Mouse (Mus musculus) c-Kit-positive CD71-positive TER-119-positive erythroid progenitor cells, embryonic 14.5 days (primary cell): ENCODE measurements around the gene Hoxb3.
A peak's percentile ranks its signal among the peaks of the same experiment; 100 is the strongest.

Source experiments
- DNase-seq: peaks from one replicate; pipeline ENCODE4 v3.0.0-alpha.2; 2013; ENCODE audit warnings: low spot score

The Hoxb3 gene

DNA sequence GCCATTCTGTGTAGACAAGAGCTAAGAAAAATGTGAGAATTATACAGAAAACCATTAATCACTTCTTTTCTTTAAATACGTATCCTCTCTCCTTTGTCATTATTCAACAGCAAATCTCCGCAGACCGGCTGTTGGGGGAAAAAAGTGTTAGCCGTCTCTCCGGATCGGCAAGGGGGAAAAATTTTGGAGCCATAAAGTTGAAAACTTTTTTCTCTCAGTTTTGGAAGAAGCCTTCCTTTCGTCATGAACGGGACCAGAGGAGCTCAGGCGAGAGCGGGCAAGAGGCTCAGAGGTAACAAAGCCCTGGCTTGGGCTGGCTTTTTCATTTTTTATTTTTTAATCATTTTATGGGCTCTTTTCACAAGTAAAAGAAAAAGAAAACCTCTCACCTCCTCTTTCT lies at the start of gene Hoxb3:
Gene Hoxb3 (plus strand): TSS at position 173 of the 400 bp plus-strand sequence.
- DNase-seq = no peak

DNA sequence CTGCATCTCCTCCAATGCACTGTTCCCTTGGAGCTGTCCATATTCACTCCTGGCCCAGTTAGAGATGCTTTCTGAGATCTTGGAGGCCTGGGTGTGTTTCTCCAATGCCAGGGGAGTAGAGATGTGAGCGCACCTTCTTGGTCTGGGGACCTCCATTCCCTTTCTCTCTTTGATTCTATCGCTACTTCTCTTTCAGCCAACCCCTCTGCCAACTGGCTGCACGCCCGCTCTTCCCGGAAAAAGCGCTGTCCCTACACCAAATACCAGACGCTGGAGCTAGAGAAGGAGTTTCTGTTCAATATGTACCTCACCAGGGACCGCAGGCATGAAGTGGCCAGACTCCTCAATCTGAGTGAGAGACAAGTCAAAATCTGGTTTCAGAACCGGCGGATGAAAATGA lies 48.7 kb upstream of the Hoxb3 start:
- DNase-seq = no peak

DNA sequence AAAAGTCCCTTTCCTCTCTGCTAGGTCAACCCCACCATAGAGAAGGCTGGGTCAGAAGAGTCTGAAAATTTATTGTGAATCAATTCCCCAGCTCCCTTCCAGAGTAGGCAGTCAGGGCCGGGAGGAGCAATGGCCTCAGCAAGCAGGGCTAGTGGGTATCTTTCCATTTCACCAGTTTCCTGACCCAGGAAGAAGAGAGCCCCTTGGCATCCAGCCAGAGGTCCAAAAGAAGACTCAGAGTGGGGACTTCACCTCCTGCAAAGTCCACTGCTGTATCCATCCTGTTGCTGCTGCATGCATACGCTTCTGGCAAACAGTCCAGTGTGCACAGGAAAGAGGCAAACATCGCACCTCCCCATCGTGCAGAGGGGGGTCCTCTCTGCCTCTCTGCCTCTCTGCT lies 47.2 kb upstream of the Hoxb3 start:
- DNase-seq = no peak

DNA sequence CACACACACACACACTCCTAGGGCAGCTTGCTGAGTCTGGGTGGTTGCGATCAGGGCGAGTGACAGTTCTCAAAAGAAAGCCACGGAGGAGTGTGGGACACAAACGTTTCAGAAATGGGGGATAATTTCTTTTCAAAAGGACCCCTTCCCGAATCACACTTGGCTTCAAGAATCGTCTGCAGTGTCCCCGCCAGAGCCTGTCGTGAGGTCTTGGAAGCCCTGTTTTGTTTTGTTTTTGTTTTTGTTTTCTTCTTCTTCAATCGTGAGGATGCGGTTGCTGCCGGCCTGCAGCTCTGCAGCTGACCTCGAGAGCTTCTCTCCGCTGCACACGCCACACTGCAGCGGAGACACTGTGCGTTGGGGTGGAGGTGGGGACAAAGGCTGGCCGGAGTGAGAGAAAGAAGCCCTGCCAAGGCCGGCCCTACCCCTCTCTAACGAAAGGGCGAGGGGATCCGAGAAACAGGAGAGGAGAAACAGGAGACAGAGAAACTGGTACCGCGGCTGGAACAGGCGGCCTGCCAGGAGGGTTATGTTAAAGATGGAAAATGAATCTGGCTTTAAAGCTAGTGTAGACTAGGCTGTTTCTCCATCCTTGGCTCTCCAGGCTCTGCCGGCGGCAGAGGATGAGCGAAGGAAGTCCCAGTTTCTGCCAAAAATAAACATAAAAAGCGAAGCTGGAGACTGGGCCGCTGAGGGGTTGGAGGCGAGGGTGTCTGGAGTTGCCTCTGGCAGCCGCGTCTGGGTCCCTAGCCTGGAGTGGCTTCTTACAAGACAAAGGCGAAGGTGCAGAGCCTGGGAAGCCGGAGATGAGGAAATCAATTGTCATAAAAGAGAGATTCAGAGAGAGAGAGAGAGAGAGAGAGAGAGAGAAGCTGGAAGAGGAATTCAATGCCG lies 45.7 kb upstream of the Hoxb3 start:
- no peak for DNase-seq

DNA sequence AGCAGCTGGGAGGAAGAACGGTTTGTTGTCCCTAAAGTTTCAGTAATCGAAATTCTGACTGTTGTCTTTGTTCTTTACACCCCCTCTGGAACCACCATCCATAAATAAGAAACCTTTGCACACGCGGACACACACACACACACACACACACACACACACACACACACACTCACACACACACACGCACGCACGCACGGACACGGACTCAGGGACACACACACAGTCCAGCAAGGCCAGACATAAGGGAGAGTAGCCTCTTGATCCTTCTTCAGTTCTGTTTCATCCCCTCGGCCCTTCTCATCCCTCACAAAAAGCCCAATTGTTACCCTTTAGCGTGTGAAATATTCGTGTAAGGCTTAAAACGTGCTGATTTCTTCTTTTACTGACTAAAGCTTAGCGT lies 44.8 kb upstream of the Hoxb3 start:
- DNase-seq = no peak

DNA sequence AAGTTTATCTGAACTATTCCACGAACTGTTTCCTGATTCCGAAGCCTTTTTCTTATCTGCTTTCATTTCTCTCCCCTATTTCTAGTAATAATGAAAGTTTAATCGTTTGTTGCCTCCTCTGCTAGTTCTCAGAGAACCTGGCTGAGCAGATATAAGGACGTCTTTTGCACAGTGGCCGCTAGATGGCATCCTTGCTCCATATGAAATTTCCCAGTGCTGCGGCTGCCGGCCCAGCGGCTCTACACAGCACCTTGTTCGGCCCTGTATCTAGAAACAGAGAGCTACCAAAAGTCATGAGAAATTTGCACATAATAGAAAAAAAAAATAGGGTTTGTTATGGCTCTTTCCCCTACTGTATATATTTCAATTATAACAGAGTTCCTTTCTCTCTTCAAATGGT lies 44.4 kb upstream of the Hoxb3 start:
- peak; percentile 51 for DNase-seq

DNA sequence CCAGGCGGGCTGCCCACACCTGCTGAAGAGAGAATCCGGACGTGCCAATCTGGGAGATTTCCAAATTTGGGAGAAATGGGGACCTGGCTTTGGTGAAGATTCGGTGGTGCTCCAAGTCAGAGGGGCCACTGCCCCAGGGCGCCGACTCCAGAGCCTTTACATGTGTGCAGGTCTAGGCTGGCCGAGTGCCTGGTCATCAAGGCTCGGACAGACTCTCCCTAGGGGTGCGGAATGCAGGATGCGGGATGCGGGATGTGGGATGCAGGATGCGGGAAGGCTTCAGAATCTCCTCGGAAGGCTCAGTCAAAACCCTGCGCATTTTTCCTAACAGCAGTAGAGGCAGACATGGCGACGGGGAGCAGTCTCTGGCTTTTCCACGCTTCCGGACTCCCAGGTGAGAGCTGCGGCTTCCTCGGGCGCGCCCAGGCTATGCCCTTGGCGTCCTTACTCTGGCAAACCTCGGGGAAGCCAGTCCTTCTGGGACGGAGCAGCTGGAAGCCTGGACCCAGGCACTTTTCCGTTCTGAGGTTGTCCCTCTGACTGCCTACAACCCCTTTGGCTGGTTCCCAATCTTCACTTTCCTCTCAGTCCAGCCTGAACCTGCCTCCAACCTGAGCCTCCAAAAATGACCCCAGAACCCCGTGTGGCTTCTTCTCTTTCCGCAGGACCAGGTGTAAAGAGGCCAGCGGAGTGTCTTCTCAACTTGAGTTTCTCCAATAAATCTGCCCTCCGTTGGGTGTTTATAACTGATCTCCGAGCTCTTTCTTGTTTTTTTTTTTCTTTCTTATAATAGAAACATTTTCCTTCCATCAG lies 43.5 kb upstream of the Hoxb3 start:
- DNase-seq = no peak

DNA sequence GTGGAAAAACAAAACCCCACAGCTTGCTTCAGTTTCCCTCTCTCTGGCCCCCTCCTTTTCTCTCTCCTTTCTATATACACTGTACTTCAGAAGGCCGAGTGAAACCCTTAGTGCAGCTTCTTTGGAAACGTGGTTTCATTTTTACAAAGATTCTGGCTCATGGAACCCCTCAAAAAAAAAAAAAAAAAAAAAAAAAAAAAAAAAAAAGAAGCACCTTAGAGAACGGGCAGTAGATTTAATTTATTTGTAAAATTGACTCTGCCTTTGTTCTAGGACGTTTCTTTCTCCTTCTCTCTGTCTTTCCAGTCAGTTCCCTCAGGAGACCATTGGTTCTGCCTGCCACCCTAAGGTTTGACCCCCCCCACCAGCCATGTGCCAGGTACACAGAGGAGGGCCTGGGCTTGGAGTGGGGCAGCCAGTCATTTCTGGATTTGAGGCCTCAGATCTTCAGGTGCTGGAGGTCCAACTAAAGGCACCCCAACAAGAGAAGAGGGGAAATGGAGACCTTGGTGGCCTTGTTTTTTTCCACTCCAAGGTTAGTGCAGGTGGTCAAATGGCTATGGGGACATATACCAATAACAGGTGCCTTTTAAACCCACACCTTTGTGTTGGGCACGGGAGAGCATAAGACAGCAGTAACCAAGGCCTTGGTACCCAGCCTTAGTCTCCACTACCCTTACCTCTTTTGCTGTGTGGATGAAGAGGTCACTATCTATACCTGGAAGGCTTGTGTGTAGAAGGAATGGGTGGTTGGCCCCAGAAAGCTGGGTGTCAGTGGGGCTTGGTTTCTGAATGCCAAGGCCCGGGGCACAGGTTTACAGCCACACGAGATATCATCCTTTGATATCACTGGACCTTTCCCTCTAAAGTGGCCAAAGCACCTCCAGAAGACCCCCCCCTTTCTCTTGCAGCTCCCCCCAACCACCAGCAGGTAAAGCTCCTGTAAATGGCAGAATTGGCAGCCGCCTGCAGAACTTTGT lies 42.4 kb upstream of the Hoxb3 start:
- no peak for DNase-seq

DNA sequence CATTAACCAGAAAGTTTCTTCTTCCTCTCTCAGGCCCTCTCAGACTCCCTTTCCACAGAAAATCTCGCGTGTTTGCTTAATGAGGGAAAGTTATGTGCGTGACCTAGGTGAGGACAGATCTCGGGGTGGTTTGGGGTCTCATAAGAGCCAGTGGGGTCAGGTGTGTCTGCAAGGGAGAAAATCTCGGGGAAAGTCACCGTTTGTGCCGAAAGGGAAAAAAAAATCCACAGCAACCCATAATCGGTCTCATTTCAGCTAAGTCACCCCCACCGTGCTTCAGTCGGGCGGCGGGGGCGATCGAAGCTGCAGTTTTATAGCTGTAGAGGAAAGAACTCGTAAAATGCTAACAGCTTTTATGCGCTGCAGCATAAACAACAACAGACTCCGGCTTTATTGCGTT lies 41.7 kb upstream of the Hoxb3 start:
- no peak for DNase-seq

DNA sequence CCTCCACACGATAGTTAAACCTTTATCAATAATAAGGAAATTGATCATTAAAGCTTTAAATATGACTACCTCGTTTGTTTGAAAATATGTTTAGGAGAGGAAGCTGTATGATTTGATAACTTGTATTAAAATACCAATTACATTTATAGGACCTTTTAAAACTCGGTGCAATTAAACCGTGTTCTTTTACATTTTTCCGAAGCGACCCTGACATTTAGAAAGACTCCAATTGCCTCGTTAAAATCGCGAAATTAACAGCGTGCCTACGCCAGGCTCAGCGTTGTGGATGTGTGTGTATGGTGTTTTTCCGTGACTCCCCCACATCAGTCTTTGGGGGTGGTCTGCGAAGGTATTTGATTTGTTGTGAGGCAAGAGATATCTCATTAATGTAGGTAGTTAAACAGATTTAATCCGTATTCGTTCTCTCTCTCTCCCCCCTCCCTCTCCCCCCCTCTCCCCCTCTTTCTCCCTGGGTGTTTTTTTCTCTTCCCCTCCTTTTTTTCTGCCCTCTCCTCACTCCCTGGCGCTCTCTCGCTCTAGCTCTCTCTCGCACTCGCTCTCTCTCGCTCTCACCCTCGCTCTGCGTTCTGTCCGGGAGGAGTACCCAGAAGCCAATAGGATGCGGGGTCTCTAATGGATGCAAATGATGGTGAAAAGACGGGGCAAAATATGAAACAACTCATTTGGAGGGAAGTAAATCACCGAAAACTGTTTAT lies 41.1 kb upstream of the Hoxb3 start, which contains the start of gene Hoxb8:
Gene Hoxb8 (plus strand): TSS at position 51 of the 716 bp plus-strand sequence.
- DNase-seq = no peak

DNA sequence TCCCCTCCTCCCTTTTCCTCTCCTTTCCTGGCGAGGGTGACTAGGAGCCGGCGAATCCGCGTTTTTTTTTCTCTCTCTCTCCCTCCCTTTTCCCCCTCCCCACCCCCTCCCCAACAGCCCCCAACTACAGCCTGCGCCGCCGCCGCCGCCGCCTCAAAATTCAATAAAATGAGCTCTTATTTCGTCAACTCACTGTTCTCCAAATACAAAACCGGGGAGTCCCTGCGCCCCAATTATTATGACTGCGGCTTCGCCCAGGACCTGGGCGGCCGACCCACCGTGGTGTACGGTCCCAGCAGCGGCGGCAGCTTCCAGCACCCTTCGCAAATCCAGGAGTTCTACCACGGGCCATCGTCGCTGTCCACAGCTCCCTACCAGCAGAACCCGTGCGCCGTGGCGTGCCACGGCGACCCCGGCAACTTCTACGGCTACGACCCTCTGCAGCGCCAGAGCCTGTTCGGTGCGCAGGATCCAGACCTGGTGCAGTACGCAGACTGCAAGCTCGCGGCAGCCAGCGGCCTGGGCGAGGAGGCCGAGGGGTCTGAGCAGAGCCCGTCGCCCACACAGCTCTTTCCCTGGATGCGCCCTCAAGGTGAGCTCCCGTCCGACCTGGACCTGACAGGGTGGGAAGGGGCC lies 40.2 kb upstream of the Hoxb3 start:
- DNase-seq = no peak

DNA sequence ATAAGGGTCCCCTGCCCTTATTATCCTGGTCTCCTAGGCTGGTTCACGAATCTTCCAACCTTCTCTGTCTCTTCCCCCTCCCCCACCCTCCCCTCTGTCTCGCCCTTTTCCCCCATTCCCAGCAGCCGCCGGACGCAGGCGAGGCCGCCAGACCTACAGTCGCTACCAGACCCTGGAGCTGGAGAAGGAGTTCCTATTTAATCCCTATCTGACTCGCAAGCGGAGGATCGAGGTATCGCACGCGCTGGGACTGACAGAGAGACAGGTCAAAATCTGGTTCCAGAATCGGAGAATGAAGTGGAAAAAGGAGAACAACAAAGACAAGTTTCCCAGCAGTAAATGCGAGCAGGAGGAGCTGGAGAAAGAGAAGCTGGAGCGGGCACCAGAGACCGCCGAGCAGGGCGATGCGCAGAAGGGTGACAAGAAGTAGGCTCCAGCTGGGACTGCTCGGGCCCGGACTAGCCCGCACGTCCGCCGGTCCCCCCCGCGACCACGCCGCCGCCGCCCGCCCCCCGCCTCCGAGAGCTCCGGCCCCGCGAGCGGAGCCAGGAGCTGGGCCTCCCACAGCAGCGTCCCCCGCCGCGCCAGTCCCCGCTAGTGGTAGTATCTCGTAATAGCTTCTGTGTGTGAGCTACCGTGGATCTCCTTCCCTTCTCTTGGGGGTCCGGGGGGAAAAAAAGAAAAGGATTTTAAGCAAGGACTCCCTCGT lies 38.9 kb upstream of the Hoxb3 start:
- no peak for DNase-seq

DNA sequence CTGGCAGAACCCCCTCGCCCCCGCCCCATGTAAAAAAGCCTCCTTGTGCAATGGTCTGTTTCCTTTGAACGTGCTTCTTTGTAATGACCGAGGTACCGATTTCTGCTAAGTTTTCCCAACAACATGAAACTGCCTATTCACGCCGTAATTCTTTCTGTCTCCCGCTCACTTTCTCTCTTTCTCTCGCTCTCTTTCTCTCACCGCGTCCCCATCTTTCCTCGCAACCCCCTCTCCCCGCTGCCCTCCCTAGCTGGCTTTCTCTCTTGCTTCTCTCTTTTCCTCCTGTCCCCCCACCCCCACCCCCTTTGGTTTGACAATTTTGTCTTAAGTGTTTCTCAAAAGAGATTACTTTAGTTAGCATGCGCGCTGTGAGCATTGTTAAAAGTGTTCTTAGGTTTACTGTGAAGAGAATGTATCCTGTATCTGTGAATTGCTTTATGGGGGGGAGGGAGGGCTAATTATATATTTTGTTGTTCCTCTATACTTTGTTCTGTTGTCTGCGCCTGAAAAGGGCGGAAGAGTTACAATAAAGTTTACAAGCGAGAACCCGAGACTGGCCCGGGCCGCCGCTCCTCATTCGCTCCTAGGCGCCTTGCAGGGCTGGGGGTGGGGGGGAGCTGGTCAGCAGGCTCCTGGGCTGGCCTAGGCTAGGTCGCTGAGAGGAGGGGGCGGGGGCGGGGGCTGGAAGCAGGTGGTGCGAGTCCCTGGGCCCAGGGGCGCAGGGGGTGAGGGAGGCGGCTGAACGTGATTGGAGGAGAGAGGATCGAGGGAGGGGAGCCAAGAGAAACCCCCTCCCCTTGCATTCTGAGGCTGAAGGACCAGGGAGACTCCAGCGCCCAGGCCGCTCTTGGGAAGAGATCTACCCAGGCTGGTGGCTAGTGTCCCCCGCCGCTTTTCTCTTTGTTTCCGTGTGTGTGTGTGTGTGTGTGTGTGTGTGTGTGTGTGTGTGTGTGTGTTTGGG lies 38.1 kb upstream of the Hoxb3 start:
- no peak for DNase-seq

DNA sequence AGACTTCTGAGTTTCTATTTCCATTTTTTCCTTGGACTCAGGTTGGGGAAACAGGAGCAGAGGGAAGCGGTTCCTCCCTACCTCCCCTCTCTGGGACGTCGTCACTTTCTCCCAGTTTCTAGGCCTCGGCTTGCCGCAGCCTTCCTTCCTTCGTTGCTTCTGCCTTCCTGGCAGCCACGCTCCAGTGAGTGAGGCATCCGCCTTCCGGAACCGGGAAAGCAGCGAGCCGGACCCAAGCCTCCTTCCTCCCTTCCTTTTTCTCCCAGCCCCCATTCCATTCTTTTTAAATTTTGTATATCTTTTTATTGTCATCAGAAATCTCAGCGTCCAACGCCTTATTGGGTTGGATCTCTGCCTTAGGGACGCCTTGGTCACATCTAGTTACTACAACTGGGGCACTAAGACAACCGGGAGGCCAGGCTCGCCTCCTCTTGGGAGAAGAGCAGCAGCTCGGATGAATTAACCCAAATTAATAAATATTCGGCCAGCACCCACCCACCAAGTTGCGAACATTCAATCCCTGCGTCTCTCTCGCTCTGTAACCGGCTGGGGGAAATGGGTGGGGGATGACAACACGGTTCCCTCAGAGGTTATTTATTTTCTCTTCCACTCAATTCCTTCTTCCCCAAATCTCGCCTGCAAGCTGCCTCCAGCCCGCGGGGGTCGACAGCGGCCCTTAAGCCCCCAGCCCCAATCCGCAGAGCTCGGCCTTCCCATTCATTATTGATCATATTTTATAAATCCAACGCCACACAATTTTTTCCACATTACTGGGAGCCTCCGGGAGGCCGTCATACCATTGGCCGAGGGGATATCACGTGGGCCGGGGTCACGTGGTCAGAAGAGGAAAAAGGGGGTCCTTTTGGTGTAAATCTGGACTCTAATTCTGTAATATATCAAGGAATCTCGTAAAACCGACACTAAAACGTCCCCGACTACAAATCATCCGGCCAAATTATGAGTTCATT lies 37.1 kb upstream of the Hoxb3 start, which contains the start of gene Hoxb7:
Gene Hoxb7 (plus strand): TSS at position 853 of the 968 bp plus-strand sequence.
- no peak for DNase-seq

DNA sequence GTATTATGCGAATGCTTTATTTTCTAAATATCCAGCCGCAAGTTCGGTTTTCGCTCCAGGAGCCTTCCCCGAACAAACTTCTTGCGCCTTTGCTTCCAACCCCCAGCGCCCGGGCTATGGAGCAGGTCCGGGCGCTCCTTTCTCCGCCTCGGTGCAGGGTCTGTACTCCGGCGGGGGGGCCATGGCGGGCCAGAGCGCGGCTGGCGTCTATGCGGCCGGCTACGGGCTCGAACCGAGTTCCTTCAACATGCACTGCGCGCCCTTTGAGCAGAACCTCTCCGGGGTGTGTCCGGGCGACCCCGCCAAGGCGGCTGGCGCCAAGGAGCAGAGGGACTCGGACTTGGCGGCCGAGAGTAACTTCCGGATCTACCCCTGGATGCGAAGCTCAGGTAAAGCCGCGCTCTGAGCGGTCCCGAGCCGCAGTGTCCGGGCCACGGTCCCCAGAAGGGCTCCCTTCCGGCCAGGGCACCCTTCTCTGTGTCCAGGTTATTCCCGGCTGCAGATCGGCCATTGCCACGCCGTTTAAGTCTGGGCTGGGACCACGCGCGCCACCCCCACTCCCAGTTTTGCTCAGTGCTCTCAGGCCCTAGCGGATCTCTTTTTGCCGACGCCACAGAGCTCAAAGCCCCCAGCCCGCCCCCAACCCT lies 36.3 kb upstream of the Hoxb3 start:
- DNase-seq = no peak

DNA sequence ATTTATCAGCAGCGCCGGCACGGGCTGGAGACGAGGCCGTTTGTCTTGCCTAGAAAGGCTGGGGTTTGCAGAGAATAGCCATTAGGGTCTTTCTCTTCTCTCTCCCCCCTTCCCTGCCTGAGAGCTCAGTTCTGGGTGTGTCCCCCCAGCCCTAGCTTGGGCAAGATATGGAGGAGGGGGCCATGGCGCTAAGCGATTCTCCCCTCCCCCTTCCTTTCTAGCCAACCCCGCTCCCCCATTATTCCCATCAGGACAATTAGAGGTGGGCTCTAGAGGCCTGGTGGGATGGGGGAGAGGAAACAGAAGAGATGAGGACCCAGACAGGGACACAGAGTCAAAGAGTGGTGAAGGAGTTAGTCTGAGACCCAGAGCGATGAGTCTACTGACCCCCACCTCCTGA lies 35.7 kb upstream of the Hoxb3 start:
- no peak for DNase-seq
